Mouse (Mus musculus): ENCODE data around the gene Tppp3. TPM values are rescaled to one million over a fixed set of nuclear protein-coding genes. Genes with fewer than 3 reads are reported as not detected.

Gene Tppp3
- polyA plus RNA-seq (2016; fragmentation: Nextera tagmentation; extraction: Ambion mirVana): 8.4 and 13.5 TPM in 2 replicates

DNA sequence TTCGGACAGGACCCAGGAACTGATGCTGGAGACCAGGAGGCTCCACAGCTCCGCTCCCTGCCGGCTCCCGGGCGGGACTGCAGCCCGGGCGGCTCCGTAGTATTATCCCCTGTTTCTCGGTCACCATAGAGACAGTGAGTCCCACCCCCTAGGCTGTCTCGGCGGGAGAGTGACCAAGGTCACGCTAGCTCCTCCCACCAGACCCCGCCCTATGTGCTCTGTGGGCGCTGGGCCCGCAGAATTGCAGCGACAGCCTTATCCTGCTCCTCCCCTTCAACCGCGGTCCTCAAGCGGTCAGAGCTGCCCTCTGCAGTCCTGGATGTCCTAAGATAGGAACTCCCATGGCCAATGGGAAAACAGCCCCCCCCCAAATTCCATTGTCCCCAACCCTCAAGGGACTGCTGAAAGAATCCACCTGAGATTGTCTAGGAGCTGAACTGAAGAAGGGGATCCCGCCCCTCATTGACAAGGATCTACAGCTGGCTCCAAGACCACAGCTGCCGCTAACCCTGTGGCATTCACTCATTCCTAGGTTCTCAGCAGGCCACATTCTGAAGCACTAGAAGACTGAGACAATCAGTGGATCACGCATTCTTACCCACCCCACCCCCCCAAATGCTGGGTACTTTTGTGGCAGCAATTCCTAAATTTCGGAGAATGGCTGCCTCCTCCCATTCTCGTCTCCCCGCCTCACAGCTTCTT, at the start of gene Tppp3:
TSS of gene Tppp3 (minus strand) at position 213 of the 702 bp plus-strand sequence.
- WGBS: 2% methylated on average over 25 of the region's 25 CpGs
- no peaks in the 10 kb centered on the region for H3K9me3 ChIP-seq (replicated peaks)
- DNase-seq (ENCODE audit: low spot score): peak; percentile 92
- H3K4me1 ChIP-seq: peaks cover 74% of the 10 kb centered on the region
- peak within 1 kb of the TSS; percentile 69 for H3K27ac ChIP-seq
- peaks cover 16% of the 10 kb centered on the region; the same call in 1 of the 2 replicates for H3K36me3 ChIP-seq
- H3K4me3 ChIP-seq: peak within 1 kb of the TSS; percentile 46
- peaks cover 56% of the 10 kb centered on the region for H3K27me3 ChIP-seq (ENCODE audit: low read depth, poor library complexity, severe bottlenecking)

DNA sequence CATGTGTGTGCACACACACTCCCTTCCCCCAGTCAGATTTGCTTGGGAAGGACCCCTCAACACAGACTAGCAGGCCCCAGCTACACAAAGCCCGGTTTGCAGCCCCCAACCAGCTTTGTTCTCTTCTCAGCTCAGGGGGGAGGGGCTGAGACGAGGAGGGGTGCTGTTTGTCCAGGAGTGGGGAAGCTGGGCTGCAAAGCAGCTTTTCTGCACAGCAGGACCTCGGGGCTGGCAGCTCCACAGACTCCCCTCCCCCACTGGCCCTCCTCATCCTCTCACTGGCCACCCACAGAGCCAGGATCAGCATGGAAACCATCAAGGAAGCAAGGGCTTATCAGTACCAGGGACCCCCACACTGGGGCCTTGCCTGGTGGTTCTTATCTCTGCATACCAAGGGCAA, 49.7 kb upstream of the Tppp3 start:
- peak overlapping the region; percentile 97 for H3K4me3 ChIP-seq

DNA sequence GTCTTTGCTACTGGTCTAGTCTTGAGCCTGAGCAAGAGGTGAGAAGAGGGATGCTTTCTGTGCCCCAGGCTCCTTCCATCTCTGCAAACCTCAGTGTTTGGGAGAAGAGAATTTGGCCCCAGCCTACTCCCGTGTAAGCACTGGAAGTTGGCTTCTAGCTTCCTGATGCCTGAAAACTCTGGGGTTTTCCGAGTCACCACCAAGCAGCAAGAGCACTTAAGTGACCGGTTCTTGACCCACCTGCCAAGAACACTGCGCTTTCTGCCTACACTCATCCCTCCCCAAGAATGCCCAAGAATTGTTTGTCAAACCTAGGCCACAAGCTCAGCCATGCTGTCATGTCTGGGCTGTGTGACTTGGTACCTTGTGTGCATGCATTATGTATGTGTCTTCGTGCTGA, 49.2 kb upstream of the Tppp3 start:
- Histone ChIP-seq H3K36me3 (peaks cover 52% of the 10 kb centered on the region), H3K9me3 (replicated peaks) (no peaks in the 10 kb centered on the region), H3K4me1 (peaks cover 79% of the 10 kb centered on the region), H3K27me3 (ENCODE audit: low read depth, poor library complexity, severe bottlenecking) (no peaks in the 10 kb centered on the region), H3K4me3 (peak overlapping the region; percentile 97), H3K27ac (peak overlapping the region; percentile 99)
- peak; percentile 39 for DNase-seq (ENCODE audit: low spot score)
- 27% methylated on average over 5 of the region's 5 CpGs for WGBS

More for the DNA sequence above, 49.7 kb upstream of the Tppp3 start:
- H3K4me1 ChIP-seq: peaks cover 74% of the 10 kb centered on the region
- H3K27ac ChIP-seq: peak overlapping the region; percentile 99
- peaks cover 56% of the 10 kb centered on the region for H3K36me3 ChIP-seq
- no peaks in the 10 kb centered on the region for H3K9me3 ChIP-seq (replicated peaks)
- peak; percentile 58 for DNase-seq (ENCODE audit: low spot score)
- 3% methylated on average over 3 of the region's 3 CpGs for WGBS
- H3K27me3 ChIP-seq (ENCODE audit: low read depth, poor library complexity, severe bottlenecking): no peaks in the 10 kb centered on the region

DNA sequence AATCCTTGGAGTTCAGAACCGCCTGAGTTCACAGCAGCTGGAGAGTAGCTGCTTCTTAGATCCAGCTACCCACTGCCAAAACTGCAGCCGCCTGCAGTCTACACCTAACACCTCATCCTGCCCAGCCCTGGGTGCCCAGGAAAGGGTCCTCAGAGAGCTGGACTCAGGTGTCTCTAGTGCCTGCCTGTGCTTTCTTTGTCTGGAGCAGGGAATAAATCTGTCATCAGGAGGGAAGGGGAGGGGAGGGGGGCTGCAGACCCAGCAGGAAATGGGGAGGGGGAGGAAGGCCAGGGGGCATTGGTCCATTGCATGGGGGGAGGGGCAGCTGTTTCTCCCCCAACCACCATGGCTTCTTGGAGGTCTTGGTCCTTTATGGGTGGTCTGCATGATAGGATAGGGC, 48.3 kb upstream of the Tppp3 start:
- whole genome bisulfite sequencing: 0% methylated on average over 2 of the region's 2 CpGs
- Histone ChIP-seq H3K27me3 (ENCODE audit: low read depth, poor library complexity, severe bottlenecking) (peaks cover 8% of the 10 kb centered on the region), H3K9me3 (replicated peaks) (no peaks in the 10 kb centered on the region), H3K4me1 (peaks cover 88% of the 10 kb centered on the region), H3K36me3 (peaks cover 43% of the 10 kb centered on the region), H3K4me3 (peak overlapping the region; percentile 97), H3K27ac (peak overlapping the region; percentile 99)
- DNase-seq (ENCODE audit: low spot score): peak; percentile 87

DNA sequence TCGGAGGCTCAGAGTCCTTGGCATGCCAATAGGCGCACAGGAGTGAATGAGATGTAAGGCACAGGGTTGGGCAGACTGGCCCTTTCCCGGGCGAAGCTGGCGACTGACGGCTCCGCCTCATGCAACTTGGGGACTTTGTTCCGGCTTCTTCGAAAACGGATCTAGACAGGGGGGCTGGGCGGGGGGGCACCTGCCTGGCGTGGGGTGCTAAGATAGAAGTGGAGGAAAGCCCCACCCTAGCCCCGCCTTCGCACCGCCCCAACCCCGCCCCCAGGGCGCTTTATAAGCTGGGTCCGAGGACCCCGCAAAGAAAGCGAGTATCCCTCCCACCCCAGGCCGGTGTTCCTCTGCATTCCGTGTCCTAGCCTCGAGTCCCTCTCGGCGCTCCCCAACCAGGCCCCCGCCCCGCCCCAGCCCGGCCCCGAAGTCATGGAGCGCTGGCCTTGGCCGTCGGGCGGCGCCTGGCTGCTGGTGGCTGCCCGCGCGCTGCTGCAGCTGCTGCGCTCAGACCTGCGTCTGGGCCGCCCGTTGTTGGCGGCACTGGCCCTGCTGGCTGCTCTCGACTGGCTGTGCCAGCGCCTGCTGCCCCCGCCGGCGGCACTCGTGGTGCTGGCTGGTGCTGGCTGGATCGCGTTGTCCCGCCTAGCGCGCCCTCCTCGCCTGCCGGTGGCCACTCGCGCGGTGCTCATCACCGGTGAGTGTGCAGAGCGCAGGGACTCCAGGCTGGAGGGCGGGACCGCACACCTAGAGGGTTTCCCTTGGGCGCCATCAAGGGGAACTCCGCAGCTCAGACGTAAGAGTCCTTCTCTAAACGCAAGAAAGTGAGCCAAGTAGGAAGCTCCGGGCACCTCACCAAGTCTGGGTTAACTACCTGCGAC, 47.3 kb upstream of the Tppp3 start, which contains the start of gene Hsd11b2:
TSS of gene Hsd11b2 (plus strand) at position 320 of the 878 bp plus-strand sequence.
- DNase-seq (ENCODE audit: low spot score): peak; percentile 88
- H3K9me3 ChIP-seq (replicated peaks): no peaks in the 10 kb centered on the region
- peak within 1 kb of the TSS; percentile 97 for H3K4me3 ChIP-seq
- H3K27ac ChIP-seq: peak within 1 kb of the TSS; percentile 99
- H3K27me3 ChIP-seq (ENCODE audit: low read depth, poor library complexity, severe bottlenecking): peaks cover 9% of the 10 kb centered on the region
- peaks cover 34% of the 10 kb centered on the region for H3K36me3 ChIP-seq
- H3K4me1 ChIP-seq: peaks cover 96% of the 10 kb centered on the region
- under 1% methylated on average over 68 of the region's 68 CpGs for WGBS

DNA sequence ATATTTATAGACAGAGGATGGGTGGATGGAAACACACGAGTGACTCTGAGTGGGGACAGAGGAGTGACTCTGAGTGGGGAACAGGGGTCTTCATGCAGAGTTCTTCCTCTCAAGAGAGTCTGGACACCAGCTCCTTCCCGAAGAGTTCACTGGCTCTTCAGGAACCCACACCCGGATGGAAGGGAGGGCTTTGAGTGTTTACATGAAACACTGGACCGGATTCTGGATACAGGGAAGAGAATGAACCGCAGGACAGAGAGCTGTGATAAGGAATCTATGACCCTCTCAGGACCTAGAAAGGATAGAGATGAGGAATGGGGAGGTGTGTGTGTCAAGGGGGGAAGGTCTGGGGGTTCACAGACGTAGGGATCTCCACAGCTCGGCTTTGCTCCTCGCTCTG, 46.0 kb upstream of the Tppp3 start:
- peak; percentile 35 for DNase-seq (ENCODE audit: low spot score)
- peak overlapping the region; percentile 97 for H3K4me3 ChIP-seq
- H3K27ac ChIP-seq: peak overlapping the region; percentile 99
- 43% methylated on average over 8 of the region's 8 CpGs for WGBS
- peaks cover 87% of the 10 kb centered on the region for H3K4me1 ChIP-seq
- H3K27me3 ChIP-seq (ENCODE audit: low read depth, poor library complexity, severe bottlenecking): peaks cover 9% of the 10 kb centered on the region
- peaks cover 20% of the 10 kb centered on the region for H3K36me3 ChIP-seq
- H3K9me3 ChIP-seq (replicated peaks): no peaks in the 10 kb centered on the region

DNA sequence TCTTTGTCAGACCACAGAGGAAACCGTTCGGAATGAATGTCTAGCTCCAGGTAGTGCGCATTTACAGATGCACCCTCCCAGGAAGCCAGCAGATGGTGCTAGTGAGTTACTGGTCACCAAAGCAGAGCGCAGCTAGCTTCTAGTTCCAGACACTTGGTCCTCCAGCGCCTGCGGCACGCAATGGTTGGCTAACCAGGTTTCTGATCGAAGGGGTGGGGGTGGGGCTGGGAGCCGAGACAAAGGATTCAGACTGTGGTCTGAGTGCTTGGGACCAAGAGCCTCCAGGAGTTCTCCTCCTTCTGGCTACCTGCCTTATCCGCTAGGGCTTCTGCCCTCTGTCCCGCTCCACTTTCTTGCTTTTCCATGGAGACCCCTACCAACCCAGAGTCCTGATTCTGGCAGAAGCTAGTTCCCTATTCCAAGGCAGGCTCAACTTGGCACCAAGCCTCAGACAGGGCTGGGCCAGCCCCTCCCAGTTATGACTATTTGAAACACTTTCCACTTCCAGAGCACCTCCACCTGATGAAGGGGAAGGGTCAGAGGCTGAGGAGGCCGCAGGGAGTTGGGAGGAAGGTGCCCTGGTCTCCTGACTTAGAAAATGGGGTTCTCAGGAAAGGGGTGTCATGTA, 44.8 kb upstream of the Tppp3 start:
- Histone ChIP-seq H3K27ac (peak overlapping the region; percentile 99), H3K9me3 (replicated peaks) (no peaks in the 10 kb centered on the region), H3K4me3 (peak overlapping the region; percentile 35; the same call in 1 of the 2 replicates), H3K36me3 (peaks cover 9% of the 10 kb centered on the region; the same call in 1 of the 2 replicates), H3K27me3 (ENCODE audit: low read depth, poor library complexity, severe bottlenecking) (peaks cover 9% of the 10 kb centered on the region), H3K4me1 (peaks cover 74% of the 10 kb centered on the region)
- 8% methylated on average over 12 of the region's 12 CpGs for WGBS
- peak; percentile 90 for DNase-seq (ENCODE audit: low spot score)

DNA sequence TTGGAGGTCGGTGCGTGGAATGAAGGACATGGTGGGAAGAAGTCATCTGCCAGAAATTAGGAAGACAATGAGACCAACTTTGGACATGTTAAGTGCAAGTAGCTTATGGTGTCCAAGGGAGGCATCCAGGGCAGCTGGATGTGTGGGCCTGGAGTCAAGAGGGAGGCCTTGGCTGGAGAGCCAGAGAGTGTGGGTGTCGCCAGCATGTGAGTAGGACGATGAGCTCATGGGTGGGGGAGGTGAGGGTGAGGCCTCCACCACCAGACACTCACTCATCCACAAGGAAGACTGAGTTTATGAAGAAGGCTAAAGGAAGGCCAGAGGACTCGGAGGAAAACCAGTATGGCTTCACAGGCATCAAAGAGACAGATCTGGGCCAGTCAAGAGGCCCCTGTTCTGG, 43.3 kb upstream of the Tppp3 start:
- no peak overlapping the region for H3K4me3 ChIP-seq
- peak overlapping the region; percentile 48 for H3K27ac ChIP-seq
- H3K36me3 ChIP-seq: no peaks in the 10 kb centered on the region
- no peak for DNase-seq (ENCODE audit: low spot score)
- no peaks in the 10 kb centered on the region for H3K9me3 ChIP-seq (replicated peaks)
- 81% methylated on average over 5 of the region's 5 CpGs for WGBS
- H3K27me3 ChIP-seq (ENCODE audit: low read depth, poor library complexity, severe bottlenecking): peaks cover 9% of the 10 kb centered on the region
- H3K4me1 ChIP-seq: peaks cover 72% of the 10 kb centered on the region

DNA sequence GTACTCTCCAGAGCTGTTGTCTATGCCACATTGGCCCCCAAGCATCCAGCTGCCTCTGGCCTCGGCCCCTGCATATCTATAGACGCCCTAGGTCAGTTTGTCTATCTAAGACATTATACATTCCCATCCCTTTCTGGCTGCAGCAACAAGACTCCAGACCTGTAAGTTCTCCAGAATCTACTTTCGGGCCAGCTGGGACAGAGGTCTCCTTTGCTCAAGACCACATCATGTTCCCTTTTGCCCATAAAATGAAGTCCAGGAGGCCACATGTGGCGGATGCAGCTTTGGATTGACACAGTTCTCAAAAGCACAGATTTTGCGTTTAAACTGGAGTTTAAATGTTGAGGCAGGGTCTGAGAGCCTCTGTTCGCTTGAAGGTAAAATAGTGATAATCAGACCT, 42.9 kb upstream of the Tppp3 start:
- Histone ChIP-seq H3K9me3 (replicated peaks) (no peaks in the 10 kb centered on the region), H3K4me3 (no peak overlapping the region), H3K27me3 (ENCODE audit: low read depth, poor library complexity, severe bottlenecking) (peaks cover 9% of the 10 kb centered on the region), H3K4me1 (peaks cover 73% of the 10 kb centered on the region), H3K36me3 (no peaks in the 10 kb centered on the region), H3K27ac (peak overlapping the region; percentile 48)
- DNase-seq (ENCODE audit: low spot score): no peak
- WGBS: 82% methylated on average over 6 of the region's 6 CpGs

DNA sequence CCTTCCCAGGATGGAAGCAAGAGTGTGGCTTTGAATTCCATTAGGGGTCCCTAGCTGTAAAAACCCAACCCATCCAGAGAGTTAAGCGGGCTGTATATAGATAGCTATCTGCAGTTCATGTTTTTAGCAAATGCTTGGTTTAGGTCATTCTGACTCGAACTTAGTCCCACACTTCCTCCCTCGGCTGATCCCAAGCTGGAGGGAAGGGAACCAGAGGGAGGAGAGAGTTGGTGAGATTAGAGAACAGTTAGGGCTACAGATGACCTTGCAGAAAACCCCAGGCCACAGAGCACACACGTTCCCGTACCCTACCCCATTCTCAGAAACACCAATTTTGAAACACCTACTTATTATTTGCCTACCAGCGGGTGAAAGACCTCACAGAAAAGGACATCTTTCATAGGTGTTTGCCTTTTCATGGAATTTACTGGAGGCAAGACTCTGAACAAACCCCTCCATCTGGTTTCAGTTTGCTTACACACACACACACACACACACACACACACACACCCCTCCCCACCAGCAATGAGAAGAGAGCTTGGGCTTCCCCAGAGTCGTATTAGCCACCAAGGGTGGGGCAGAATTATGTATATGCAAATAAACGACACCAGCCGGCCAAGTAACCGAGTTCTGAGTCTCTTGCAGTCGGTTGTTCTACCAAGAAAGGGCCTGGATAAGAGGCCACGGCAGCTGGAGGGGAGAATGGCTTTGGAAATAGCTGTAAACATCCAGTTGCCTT, 38.8 kb upstream of the Tppp3 start:
- WGBS: 47% methylated on average over 12 of the region's 12 CpGs
- H3K9me3 ChIP-seq (replicated peaks): no peaks in the 10 kb centered on the region
- peaks cover 49% of the 10 kb centered on the region for H3K4me1 ChIP-seq
- peaks cover 6% of the 10 kb centered on the region for H3K27me3 ChIP-seq (ENCODE audit: low read depth, poor library complexity, severe bottlenecking)
- H3K36me3 ChIP-seq: no peaks in the 10 kb centered on the region
- H3K4me3 ChIP-seq: peak overlapping the region; percentile 21; the same call in 1 of the 2 replicates
- peak overlapping the region; percentile 85 for H3K27ac ChIP-seq
- peak; percentile 45 for DNase-seq (ENCODE audit: low spot score)

DNA sequence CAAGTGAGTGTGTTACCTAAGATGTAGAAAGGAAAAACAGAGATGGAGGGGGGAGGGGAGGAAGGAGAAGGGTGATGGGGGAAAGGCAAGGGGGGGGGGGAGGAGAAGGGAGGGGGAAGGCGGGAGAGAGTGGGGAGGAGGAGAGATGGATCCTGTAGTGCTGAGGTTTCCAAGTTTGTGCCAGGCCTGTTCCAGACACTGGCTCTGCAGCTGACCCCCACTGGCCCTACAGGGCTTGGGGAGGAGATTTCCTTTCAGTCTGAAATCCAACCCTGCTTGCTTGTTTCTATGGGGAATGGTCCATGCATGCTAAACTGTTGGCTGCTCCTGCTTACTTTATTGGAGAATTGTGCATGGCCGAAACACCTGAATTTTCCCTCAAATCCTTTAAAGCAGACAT, 37.4 kb upstream of the Tppp3 start:
- WGBS: 45% methylated on average over 2 of the region's 2 CpGs
- peak overlapping the region; percentile 85 for H3K27ac ChIP-seq
- no peaks in the 10 kb centered on the region for H3K9me3 ChIP-seq (replicated peaks)
- H3K36me3 ChIP-seq: no peaks in the 10 kb centered on the region
- peaks cover 35% of the 10 kb centered on the region for H3K4me1 ChIP-seq
- DNase-seq (ENCODE audit: low spot score): peak; percentile 49
- H3K27me3 ChIP-seq (ENCODE audit: low read depth, poor library complexity, severe bottlenecking): no peaks in the 10 kb centered on the region
- 0 out of 2 replicates have a peak overlapping the region, but pooled peaks have one; percentile 8 for H3K4me3 ChIP-seq

DNA sequence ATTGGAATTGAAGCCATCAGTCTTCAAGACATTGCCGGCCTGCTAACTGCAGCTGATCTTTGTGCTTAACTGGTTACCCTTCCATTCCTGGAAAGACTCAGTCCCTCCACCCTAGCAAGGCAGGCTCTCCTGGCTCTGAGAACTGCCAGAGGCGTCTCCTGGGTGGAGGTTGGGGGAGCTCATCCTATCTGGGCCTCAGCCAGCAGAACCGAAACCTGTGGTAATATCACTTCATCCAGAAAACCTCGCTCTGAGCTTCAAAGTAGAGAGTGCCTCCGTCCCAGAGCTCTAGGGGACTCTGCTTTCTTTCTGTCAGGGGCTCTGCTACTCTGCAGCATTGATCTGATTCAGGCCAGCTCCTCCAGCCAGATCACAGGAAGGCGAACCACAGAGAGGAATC, 35.7 kb upstream of the Tppp3 start:
- no peak for DNase-seq (ENCODE audit: low spot score)
- no peaks in the 10 kb centered on the region for H3K36me3 ChIP-seq
- peaks cover 30% of the 10 kb centered on the region for H3K4me1 ChIP-seq
- 72% methylated on average over 6 of the region's 6 CpGs for WGBS
- H3K4me3 ChIP-seq: no peak overlapping the region
- no peak overlapping the region for H3K27ac ChIP-seq
- no peaks in the 10 kb centered on the region for H3K9me3 ChIP-seq (replicated peaks)
- H3K27me3 ChIP-seq (ENCODE audit: low read depth, poor library complexity, severe bottlenecking): no peaks in the 10 kb centered on the region
